Mouse (Mus musculus) liver, embryonic 12.5 days (tissue): ENCODE measurements around the gene Plod1. TPM values are rescaled to one million over a fixed set of nuclear protein-coding genes. Genes with fewer than 3 reads are reported as not detected.

Source experiments
- ATAC-seq: fragments of 200-750 bp; cut with Nextera tagmentation; 2 replicates; pipeline ENCODE4 v1.8.0; 2017; ENCODE audit warnings: moderate number of reproducible peaks, mild to moderate bottlenecking, moderate library complexity
- H3K27ac ChIP-seq: fragments of 300-500 bp; sonication (generic); 2 replicates; pipeline ENCODE4 v1.5.1; 2016; ENCODE audit warnings: mild to moderate bottlenecking
- H3K27me3 ChIP-seq: fragments of 300-500 bp; sonication (generic); replicated peaks from 2 replicates; pipeline ENCODE4 v1.6.1; 2016; ENCODE audit warnings: mild to moderate bottlenecking, moderate library complexity
- H3K36me3 ChIP-seq: fragments of 300-500 bp; sonication (generic); 2 replicates; pipeline ENCODE4 v1.6.1; 2016; ENCODE audit warnings: mild to moderate bottlenecking, moderate library complexity
- H3K4me1 ChIP-seq: fragments of 300-500 bp; sonication (generic); 2 replicates; pipeline ENCODE4 v1.6.1; 2016
- H3K4me2 ChIP-seq: fragments of 300-500 bp; sonication (generic); 2 replicates; pipeline ENCODE4 v1.6.1; 2016; ENCODE audit warnings: mild to moderate bottlenecking, moderate library complexity
- H3K4me3 ChIP-seq: fragments of 300-500 bp; sonication (generic); 2 replicates; pipeline ENCODE4 v1.5.1; 2016; ENCODE audit warnings: mild to moderate bottlenecking, moderate library complexity
- H3K9ac ChIP-seq: fragments of 300-500 bp; sonication (generic); 2 replicates; pipeline ENCODE4 v1.6.1; 2016; ENCODE audit warnings: mild to moderate bottlenecking, moderate library complexity
- H3K9me3 ChIP-seq: fragments of 300-500 bp; sonication (generic); replicated peaks from 2 replicates; pipeline ENCODE4 v1.6.1; 2016; ENCODE audit warnings: mild to moderate bottlenecking, moderate library complexity
- WGBS: fragments of 180-500 bp; shearing (Covaris S2); methylation state at CpG from one replicate; pipeline ENCODE4 v1.1.7; 2016; ENCODE audit not compliant: insufficient replicate concordance; 5-methylcytosine and 5-hydroxymethylcytosine counted together
- polyA plus RNA-seq: library from polyadenylated mRNA; unstranded; fragments of >200 nt; fragmentation: Nextera tagmentation; extraction: Ambion mirVana; gene quantifications from 2 replicates; pipeline ENCODE4 v1.2.1, GENCODE M21; 2016

The Plod1 gene
- polyA plus RNA-seq, 1 experiment from 2014 or later: 26.4 TPM

DNA sequence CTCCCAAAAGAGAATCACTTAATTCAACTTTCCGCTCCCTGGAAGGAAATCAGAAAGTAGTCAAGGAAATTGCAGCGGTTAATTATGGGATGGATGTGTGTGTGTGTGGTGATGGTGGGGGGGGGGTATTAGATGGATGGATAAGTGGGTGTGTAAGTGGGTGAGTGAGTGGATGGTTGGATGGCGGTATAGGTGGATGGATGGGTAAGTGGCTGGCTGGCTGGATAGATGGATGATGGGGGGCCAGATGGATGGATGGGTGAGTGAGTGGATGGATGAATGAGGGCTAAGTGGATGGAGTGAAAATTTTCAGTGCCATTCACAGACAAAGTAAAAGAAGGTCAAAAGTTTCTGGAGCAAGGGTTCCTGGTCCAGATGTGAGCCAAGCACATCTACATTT is 454 bp upstream of the Plod1 start:
- no peak for ATAC-seq
- Histone ChIP-seq H3K4me2 (peak overlapping the region; percentile 93), H3K36me3 (peaks cover 2% of the 10 kb centered on the region; the same call in 1 of the 2 replicates), H3K4me1 (peaks cover 60% of the 10 kb centered on the region), H3K9me3 (no peaks in the 10 kb centered on the region), H3K27ac (no peak overlapping the region), H3K27me3 (0 out of 2 replicates have a peak, but pooled peaks cover 5% of the 10 kb centered on the region), H3K9ac (peak overlapping the region; percentile 79), H3K4me3 (peak overlapping the region; percentile 69)
- 46% methylated on average over 3 of the region's 3 CpGs for WGBS

- ATAC-seq: no peak
- H3K27ac ChIP-seq: no peak overlapping the region
- 0 out of 2 replicates have a peak, but pooled peaks cover 5% of the 10 kb centered on the region for H3K27me3 ChIP-seq
- H3K36me3 ChIP-seq: peaks cover 7% of the 10 kb centered on the region; the same call in 1 of the 2 replicates
- peak overlapping the region; percentile 93 for H3K4me2 ChIP-seq
- peaks cover 52% of the 10 kb centered on the region for H3K4me1 ChIP-seq
- H3K9me3 ChIP-seq: no peaks in the 10 kb centered on the region
- peak overlapping the region; percentile 79 for H3K9ac ChIP-seq
- WGBS: 12% methylated on average over 9 of the region's 9 CpGs
- peak overlapping the region; percentile 69 for H3K4me3 ChIP-seq
Measured at GRCm38 (mm10) chr4:147935904-147936303, 663 bp downstream of the Plod1 start.

DNA sequence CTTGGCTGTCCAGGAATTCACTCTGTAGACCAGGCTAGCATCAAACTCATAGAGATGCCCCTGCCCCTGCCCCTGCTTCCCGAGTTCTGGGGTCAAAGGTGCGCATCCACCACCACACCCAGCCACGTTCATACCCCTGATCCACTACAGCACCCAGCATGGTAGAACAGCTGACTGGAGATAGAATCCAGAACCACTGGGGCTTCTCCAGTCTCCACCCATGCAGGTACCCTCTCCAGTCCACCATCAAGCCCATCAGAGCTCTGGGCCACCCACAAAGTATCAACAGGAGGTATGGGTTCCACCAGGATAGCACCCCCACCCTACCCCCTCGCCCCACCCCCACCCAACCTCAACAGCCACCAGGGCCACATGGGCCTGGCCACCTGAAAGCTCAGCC is 2.0 kb downstream of the Plod1 start:
- Histone ChIP-seq H3K4me2 (peak overlapping the region; percentile 20; the same call in 1 of the 2 replicates), H3K9me3 (no peaks in the 10 kb centered on the region), H3K36me3 (peaks cover 12% of the 10 kb centered on the region; the same call in 1 of the 2 replicates), H3K27ac (no peak overlapping the region), H3K4me1 (peaks cover 46% of the 10 kb centered on the region), H3K27me3 (0 out of 2 replicates have a peak, but pooled peaks cover 5% of the 10 kb centered on the region), H3K9ac (no peak overlapping the region), H3K4me3 (no peak overlapping the region)
- ATAC-seq: no peak
- WGBS: 68% methylated on average over 4 of the region's 4 CpGs

DNA sequence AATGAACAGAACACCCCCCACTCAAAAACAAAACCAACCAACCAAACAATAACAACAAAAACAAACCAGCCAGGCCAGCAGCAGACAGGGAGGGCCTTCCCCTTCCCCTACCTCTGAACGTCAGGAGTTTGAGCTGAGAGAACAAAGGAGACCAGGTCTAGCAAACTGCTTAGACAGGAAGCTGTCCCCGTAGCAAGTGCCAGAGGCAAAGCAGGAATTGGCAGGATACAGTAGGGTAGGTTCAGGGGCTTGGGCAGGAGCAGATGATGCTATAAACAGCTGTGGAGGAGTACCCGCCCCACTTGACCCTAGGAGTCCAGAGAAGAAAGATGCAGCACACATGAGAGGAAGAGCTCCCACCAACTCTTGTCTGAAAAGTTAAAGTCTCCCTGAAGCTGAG is 2.4 kb downstream of the Plod1 start:
- no peak overlapping the region for H3K27ac ChIP-seq
- H3K4me2 ChIP-seq: no peak overlapping the region
- no peaks in the 10 kb centered on the region for H3K9me3 ChIP-seq
- H3K27me3 ChIP-seq: 0 out of 2 replicates have a peak, but pooled peaks cover 5% of the 10 kb centered on the region
- peaks cover 46% of the 10 kb centered on the region for H3K4me1 ChIP-seq
- H3K9ac ChIP-seq: no peak overlapping the region
- 51% methylated on average over 3 of the region's 3 CpGs for WGBS
- no peak overlapping the region for H3K4me3 ChIP-seq
- no peak for ATAC-seq
- peaks cover 12% of the 10 kb centered on the region; the same call in 1 of the 2 replicates for H3K36me3 ChIP-seq

DNA sequence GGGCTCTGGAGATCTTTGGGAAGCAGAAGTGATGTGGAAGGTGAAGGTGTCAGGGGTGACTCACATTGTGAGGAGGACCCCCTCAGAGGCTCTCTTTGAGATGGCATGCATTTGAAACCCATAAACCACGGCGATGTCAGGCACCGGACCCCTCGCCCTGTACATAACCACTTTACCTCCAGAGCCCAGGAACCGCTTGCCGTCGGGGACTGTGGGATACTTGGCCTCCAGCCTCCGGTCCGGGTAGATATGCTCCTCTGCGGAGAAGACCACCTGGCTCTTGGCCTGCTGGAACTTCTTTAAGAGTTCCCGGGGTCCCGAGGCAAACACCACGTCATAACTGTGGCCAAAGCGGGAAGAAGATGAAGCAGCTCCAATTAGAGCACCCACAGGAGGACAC is 5.6 kb downstream of the Plod1 start:
- ATAC-seq: no peak
- Histone ChIP-seq H3K9ac (no peak overlapping the region), H3K27me3 (no peaks in the 10 kb centered on the region), H3K4me3 (no peak overlapping the region), H3K36me3 (peaks cover 12% of the 10 kb centered on the region; the same call in 1 of the 2 replicates), H3K4me1 (peaks cover 29% of the 10 kb centered on the region), H3K9me3 (no peaks in the 10 kb centered on the region), H3K4me2 (no peak overlapping the region), H3K27ac (no peak overlapping the region)
- 87% methylated on average over 14 of the region's 14 CpGs for WGBS

- Histone ChIP-seq H3K27ac (no peak overlapping the region), H3K4me1 (peaks cover 10% of the 10 kb centered on the region), H3K27me3 (no peaks in the 10 kb centered on the region), H3K9ac (no peak overlapping the region), H3K9me3 (no peaks in the 10 kb centered on the region), H3K4me3 (no peak overlapping the region), H3K4me2 (peak overlapping the region; percentile 17; the same call in 1 of the 2 replicates), H3K36me3 (peaks cover 27% of the 10 kb centered on the region)
- 69% methylated on average over 7 of the region's 7 CpGs for WGBS
- ATAC-seq: no peak
Measured at GRCm38 (mm10) chr4:147928540-147928939, 8.0 kb downstream of the Plod1 start.

GRCm38 (mm10) chr4:147928136-147928535 is 8.4 kb downstream of the Plod1 start:
- peaks cover 10% of the 10 kb centered on the region for H3K4me1 ChIP-seq
- H3K9ac ChIP-seq: no peak overlapping the region
- WGBS: 12% methylated on average over 9 of the region's 9 CpGs
- H3K4me3 ChIP-seq: no peak overlapping the region
- H3K27me3 ChIP-seq: no peaks in the 10 kb centered on the region
- ATAC-seq: no peak
- H3K36me3 ChIP-seq: peaks cover 30% of the 10 kb centered on the region
- H3K9me3 ChIP-seq: no peaks in the 10 kb centered on the region
- H3K4me2 ChIP-seq: peak overlapping the region; percentile 17; the same call in 1 of the 2 replicates
- H3K27ac ChIP-seq: no peak overlapping the region

DNA sequence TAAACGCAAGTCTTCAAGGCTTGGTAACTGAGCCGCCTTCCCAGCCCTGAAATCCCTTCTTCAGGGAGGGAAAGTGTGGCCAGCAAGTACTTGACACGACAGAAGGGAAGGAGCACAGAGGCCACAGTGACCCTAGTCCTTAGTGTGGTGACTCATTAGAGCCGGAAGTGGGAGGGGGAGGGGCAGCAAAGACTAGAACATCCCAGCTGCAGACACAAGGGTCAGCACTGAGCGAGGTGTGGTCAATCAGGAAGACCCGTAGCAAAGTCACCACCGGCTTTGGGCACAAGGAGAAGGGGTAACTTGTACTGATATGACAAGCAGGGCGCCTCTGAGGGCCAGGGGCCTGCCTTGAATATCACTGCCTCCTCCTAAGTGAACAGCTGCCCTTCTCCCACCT is 8.9 kb downstream of the Plod1 start:
- ATAC-seq: peak; percentile 48; the same call in 1 of the 2 replicates
- Histone ChIP-seq H3K27me3 (no peaks in the 10 kb centered on the region), H3K9me3 (no peaks in the 10 kb centered on the region), H3K4me1 (peaks cover 10% of the 10 kb centered on the region), H3K4me3 (no peak overlapping the region), H3K9ac (no peak overlapping the region), H3K27ac (no peak overlapping the region), H3K36me3 (peaks cover 30% of the 10 kb centered on the region), H3K4me2 (peak overlapping the region; percentile 17; the same call in 1 of the 2 replicates)
- WGBS: 21% methylated on average over 8 of the region's 8 CpGs

- no peak overlapping the region for H3K4me3 ChIP-seq
- no peak overlapping the region for H3K9ac ChIP-seq
- H3K4me2 ChIP-seq: no peak overlapping the region
- peaks cover 28% of the 10 kb centered on the region for H3K36me3 ChIP-seq
- WGBS: 57% methylated on average over 11 of the region's 11 CpGs
- no peak for ATAC-seq
- H3K27me3 ChIP-seq: no peaks in the 10 kb centered on the region
- H3K4me1 ChIP-seq: no peaks in the 10 kb centered on the region; the same call in 1 of the 2 replicates
- H3K27ac ChIP-seq: no peak overlapping the region
- H3K9me3 ChIP-seq: no peaks in the 10 kb centered on the region
Measured at GRCm38 (mm10) chr4:147922341-147922740, 14.2 kb downstream of the Plod1 start.

GRCm38 (mm10) chr4:147920973-147921372 is 15.6 kb downstream of the Plod1 start:
- Histone ChIP-seq H3K27ac (no peak overlapping the region), H3K4me2 (no peak overlapping the region), H3K4me1 (no peaks in the 10 kb centered on the region), H3K9me3 (no peaks in the 10 kb centered on the region), H3K27me3 (no peaks in the 10 kb centered on the region), H3K4me3 (no peak overlapping the region), H3K9ac (no peak overlapping the region), H3K36me3 (peaks cover 38% of the 10 kb centered on the region)
- WGBS: 56% methylated on average over 10 of the region's 10 CpGs
- no peak for ATAC-seq

DNA sequence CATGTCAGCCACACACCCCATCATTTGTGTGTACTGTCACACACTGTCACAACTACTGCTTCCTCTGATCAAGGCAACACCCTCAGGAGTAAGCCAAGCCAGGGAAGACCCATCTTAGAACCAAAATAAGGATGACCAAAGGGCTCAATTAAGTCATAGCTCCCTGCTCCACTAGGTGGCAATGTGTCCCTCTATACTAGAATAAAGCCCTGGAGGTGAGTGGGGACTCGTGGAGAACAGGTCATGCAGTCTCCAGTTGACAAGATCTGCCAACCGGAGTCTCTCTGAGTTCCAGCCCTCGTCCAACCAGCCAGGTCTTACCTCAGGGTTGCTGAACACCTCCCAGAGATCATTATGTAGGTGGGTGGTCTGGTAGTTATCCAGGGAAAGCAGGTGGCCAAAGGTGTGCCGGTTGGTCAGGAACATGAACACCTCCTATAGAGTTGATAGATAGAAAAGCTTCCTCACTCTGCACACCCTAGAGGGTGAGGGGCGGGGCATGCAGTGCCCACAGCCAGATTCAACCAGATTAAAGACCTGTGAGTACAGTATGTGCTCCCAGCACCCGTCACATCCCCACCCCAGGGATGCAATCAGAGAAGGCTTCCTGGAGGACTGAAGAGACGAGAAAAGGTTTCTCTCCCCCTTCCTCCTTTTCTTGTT is 18.0 kb downstream of the Plod1 start:
- Histone ChIP-seq H3K9me3 (no peaks in the 10 kb centered on the region), H3K4me1 (no peaks in the 10 kb centered on the region), H3K27ac (no peak overlapping the region), H3K4me3 (no peak overlapping the region), H3K4me2 (no peak overlapping the region), H3K9ac (no peak overlapping the region), H3K36me3 (peaks cover 37% of the 10 kb centered on the region), H3K27me3 (no peaks in the 10 kb centered on the region)
- 46% methylated on average over 7 of the region's 7 CpGs for WGBS
- ATAC-seq: no peak; the same call in 1 of the 2 replicates

DNA sequence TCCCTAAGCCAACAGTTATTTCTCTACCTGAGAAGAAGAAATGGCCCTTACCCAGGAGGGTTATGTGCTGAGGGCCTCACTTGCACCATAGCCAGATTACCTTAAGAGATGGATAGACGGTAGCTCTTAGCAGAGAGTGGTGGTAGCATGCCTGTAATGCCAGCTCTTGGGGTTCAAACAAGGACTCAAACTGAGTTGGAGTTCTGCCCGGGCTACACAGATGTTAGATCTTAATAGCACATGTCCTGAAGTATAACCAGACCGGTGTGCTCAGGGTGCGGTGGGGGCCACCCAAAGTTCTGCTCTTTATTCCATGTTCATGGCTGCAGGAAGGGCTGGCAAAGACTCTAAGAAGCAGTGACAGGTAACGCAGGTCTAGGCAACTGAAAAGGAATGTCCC is 27.1 kb downstream of the Plod1 start:
- no peaks in the 10 kb centered on the region for H3K9me3 ChIP-seq
- no peak overlapping the region for H3K9ac ChIP-seq
- peaks cover 9% of the 10 kb centered on the region for H3K4me1 ChIP-seq
- H3K36me3 ChIP-seq: peaks cover 38% of the 10 kb centered on the region
- no peak overlapping the region for H3K4me3 ChIP-seq
- H3K27ac ChIP-seq: no peak overlapping the region
- no peaks in the 10 kb centered on the region for H3K27me3 ChIP-seq
- ATAC-seq: no peak
- WGBS: 81% methylated on average over 5 of the region's 5 CpGs
- H3K4me2 ChIP-seq: no peak overlapping the region
